Mouse (Mus musculus) midbrain, embryonic 14.5 days (tissue): ENCODE results near the gene Smad3. TPM values are rescaled to one million over a fixed set of nuclear protein-coding genes. Genes with fewer than 3 reads are reported as not detected.

Source experiments
- ATAC-seq: fragments of 200-750 bp; cut with Nextera tagmentation; 2 replicates; pipeline ENCODE4 v1.8.0; 2017; ENCODE audit warnings: moderate number of reproducible peaks, moderate library complexity; ENCODE audit not compliant: low FRiP score, low TSS enrichment
- DNase-seq: peaks from one replicate; pipeline ENCODE4 v3.0.0-alpha.2; 2015
- H3K27ac ChIP-seq: fragments of 300-500 bp; sonication (generic); replicated peaks from 2 replicates; pipeline ENCODE4 v1.5.1; 2014; ENCODE audit warnings: mild to moderate bottlenecking, low read depth, low read length, moderate library complexity
- H3K27me3 ChIP-seq: fragments of 300-500 bp; sonication (generic); 2 replicates; pipeline ENCODE4 v1.6.1; 2014; ENCODE audit warnings: low read length, control low read depth, mixed read lengths; ENCODE audit not compliant: control insufficient read depth, insufficient read depth
- H3K36me3 ChIP-seq: fragments of 300-500 bp; sonication (generic); 2 replicates; pipeline ENCODE4 v1.6.1; 2014; ENCODE audit warnings: low read length, control low read depth; ENCODE audit not compliant: control insufficient read depth, insufficient read depth
- H3K4me1 ChIP-seq: fragments of 300-500 bp; sonication (generic); 2 replicates; pipeline ENCODE4 v1.6.1; 2014; ENCODE audit warnings: mild to moderate bottlenecking, antibody characterized with exemption, low read length, control low read depth; ENCODE audit not compliant: control insufficient read depth, insufficient read depth
- H3K4me2 ChIP-seq: fragments of 300-500 bp; sonication (generic); 2 replicates; pipeline ENCODE4 v1.6.1; 2014; ENCODE audit warnings: mild to moderate bottlenecking, low read length, moderate library complexity
- H3K4me3 ChIP-seq: fragments of 300-500 bp; sonication (generic); replicated peaks from 2 replicates; pipeline ENCODE4 v1.5.1; 2014; ENCODE audit warnings: low read depth, low read length
- H3K9ac ChIP-seq: fragments of 300-500 bp; sonication (generic); replicated peaks from 2 replicates; pipeline ENCODE4 v1.6.1; 2014; ENCODE audit warnings: mild to moderate bottlenecking, low read length, moderate library complexity
- H3K9me3 ChIP-seq: fragments of 300-500 bp; sonication (generic); 2 replicates; pipeline ENCODE4 v1.6.1; 2016; ENCODE audit warnings: low read length, control low read depth, mixed read lengths; ENCODE audit not compliant: control insufficient read depth
- WGBS: fragments of 180-500 bp; shearing (Covaris S2); extraction: QIAGEN DNeasy Blood & Tissue Kit; methylation state at CpG from one replicate; pipeline ENCODE4 v1.1.7; 2014; 5-methylcytosine and 5-hydroxymethylcytosine counted together
- polyA plus RNA-seq: library from polyadenylated mRNA; unstranded; fragments of >200 nt; fragmentation: Nextera tagmentation; extraction: Ambion mirVana; gene quantifications from 2 replicates; pipeline ENCODE4 v1.2.1, GENCODE M21; 2014

The Smad3 gene
- polyA plus RNA-seq, 1 experiment from 2014 or later: 7.7 TPM

DNA sequence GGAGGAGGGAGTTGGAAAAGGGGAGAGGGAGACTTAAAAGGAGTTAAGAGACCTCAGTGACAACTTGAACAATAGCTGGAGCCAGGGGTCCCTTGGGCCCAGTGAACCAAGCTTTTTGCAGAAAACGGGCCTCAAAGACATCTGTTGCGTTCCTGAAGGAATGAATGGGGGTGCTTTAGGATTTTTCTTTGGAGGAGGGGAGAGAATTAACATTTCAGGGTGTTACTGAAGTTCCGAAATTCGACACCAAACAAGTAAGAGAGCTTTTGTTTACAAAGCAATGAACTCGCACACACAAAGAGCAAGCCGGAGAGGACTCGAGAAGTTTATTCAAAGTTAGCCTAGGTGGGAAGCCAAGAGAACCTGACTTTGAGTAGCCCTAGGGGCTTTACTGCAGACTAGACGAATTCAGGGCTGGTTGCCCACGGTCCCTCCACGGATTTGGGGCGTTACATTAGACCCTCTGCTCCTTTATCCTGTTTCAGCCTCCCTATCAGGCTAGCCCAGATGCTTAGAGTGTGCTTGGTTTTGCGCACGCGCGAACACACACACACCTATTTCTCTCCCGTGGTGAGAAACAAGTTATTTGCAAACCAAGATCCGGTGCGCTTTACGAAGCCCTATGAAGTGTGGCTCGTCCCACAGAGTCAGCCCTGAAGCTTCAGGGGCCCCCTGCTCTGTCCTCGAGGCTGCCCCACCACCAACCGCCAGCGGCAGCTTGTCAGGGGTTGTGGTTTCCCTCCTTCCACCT lies 1.0 kb upstream of the Smad3 start:
- Histone ChIP-seq H3K27ac (peak overlapping the region; percentile 77), H3K4me2 (peak overlapping the region; percentile 100), H3K27me3 (no peaks in the 10 kb centered on the region; the same call in 1 of the 2 replicates), H3K4me1 (peaks cover 39% of the 10 kb centered on the region), H3K9me3 (no peaks in the 10 kb centered on the region), H3K9ac (peak overlapping the region; percentile 57; the same call in 1 of the 2 replicates), H3K4me3 (peak overlapping the region; percentile 57), H3K36me3 (no peaks in the 10 kb centered on the region)
- DNase-seq (peak; percentile 62), ATAC-seq (no peak)
- under 1% methylated on average over 23 of the region's 23 CpGs for WGBS

DNA sequence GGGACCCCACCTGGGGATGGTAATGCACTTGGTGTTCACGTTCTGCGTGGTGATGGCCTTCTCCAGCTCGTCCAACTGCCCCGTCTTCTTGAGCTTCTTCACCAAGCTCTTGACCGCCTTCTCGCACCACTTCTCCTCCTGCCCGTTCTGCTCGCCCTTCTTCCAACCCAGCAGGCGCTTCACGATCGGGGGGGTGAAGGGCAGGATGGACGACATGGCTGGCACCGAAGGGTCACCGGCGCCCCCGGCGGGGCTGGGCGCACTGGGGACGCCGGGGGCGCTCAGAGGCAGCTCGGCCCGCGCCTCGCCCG lies 377 bp downstream of the Smad3 start:
- Histone ChIP-seq H3K4me1 (peaks cover 44% of the 10 kb centered on the region), H3K27me3 (no peaks in the 10 kb centered on the region; the same call in 1 of the 2 replicates), H3K4me2 (peak overlapping the region; percentile 100), H3K36me3 (no peaks in the 10 kb centered on the region), H3K27ac (peak overlapping the region; percentile 77), H3K9me3 (no peaks in the 10 kb centered on the region), H3K4me3 (peak overlapping the region; percentile 57), H3K9ac (peak overlapping the region; percentile 57)
- DNase-seq (no peak), ATAC-seq (no peak)
- under 1% methylated on average over 26 of the region's 26 CpGs for WGBS

DNA sequence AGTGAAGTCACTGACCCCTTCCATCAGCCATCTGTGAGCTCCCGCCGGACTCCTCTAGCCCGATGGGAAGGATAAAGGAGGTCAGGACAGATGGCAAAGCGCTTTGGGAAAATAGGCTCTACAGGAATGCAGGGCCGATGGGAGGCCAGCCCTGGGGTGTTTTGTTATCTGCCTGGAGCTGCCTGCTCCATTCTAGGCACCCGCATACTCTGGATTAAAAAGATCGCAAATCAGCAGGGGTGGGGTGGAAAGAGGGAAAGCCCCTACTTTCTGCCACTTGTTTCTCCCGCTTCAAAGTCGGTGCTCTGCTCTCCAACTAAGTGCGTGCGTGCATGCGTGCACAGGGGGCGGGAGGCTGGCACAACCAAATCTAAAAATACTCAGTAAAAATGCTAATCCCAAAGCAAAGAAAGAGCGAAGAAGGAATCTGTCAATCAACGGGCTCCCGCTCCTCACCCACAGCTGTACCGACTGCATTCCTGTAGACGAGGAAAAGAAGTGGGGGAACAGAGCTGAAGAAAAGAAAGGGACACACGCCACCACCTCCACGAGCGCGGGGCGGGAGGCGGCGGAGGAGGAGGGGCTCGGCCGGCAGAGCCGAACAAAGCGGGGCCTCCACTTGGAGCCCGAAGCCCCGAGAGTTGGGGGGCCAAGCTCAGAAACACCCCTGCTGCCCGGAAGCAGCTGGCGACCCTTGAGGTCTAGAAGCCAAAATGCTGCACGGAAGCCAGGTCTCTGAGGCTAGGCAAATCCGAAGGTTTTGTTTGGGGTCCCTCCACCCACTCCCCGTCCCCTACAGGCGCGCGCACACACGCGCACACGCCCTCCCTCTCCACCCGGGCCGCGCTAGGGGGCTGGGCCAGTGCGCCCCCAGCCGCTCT lies 973 bp downstream of the Smad3 start:
- whole genome bisulfite sequencing: under 1% methylated on average over 47 of the region's 47 CpGs
- no peaks in the 10 kb centered on the region for H3K36me3 ChIP-seq
- DNase-seq: peak; percentile 67
- H3K4me3 ChIP-seq: peak overlapping the region; percentile 57
- ATAC-seq: peak; percentile 49; the same call in 1 of the 2 replicates
- no peaks in the 10 kb centered on the region for H3K9me3 ChIP-seq
- peaks cover 44% of the 10 kb centered on the region for H3K4me1 ChIP-seq
- no peaks in the 10 kb centered on the region; the same call in 1 of the 2 replicates for H3K27me3 ChIP-seq
- peak overlapping the region; percentile 100 for H3K4me2 ChIP-seq
- peak overlapping the region; percentile 57 for H3K9ac ChIP-seq
- H3K27ac ChIP-seq: peak overlapping the region; percentile 77

DNA sequence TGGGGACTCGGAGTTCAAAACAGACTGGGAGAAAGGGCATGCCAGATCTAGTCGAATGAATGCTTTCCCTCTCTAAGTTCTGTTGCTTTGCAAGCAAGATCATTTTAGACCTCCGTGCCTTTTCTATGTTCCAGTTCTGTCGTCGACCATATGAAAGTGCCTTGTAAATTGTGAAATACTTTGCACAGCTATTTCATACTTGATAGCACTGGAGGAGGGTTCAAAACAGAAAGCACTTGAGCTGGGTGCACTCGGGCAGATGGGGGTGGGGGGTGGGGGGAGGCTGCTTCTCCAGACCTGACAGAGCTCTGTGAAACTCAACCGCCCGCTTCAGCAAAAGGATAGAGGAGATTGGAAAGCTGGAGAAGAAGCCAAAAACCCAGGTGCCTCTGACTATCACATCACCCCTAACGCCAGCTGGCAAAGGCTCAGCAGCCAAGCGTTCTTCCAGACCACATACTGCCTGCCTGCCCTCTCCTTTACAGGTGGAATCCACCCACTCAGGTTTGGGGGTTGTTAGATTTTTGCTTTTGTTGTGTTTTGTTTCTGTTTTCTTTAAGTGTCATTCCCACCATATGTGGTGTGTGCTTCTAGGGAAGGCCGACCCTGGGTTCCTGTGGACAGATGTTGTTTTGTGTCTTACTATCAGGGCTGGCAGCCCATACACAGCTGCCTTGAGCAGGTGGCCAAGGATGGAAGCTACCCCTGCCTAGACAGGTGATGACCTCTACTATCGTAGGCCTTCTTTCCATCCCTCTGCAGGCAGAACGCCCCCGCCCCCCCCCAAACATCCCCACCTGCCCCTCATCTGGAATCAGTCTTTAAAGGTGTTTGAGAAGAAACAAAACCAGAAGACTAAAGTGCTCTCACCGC lies 1.9 kb downstream of the Smad3 start:
- Histone ChIP-seq H3K9me3 (no peaks in the 10 kb centered on the region), H3K4me2 (peak overlapping the region; percentile 100), H3K9ac (peak overlapping the region; percentile 57; the same call in 1 of the 2 replicates), H3K4me1 (peaks cover 44% of the 10 kb centered on the region), H3K27me3 (no peaks in the 10 kb centered on the region; the same call in 1 of the 2 replicates), H3K27ac (no peak overlapping the region), H3K36me3 (no peaks in the 10 kb centered on the region), H3K4me3 (peak overlapping the region; percentile 57)
- 12% methylated on average over 14 of the region's 15 CpGs for WGBS
- ATAC-seq: no peak
- DNase-seq: no peak

DNA sequence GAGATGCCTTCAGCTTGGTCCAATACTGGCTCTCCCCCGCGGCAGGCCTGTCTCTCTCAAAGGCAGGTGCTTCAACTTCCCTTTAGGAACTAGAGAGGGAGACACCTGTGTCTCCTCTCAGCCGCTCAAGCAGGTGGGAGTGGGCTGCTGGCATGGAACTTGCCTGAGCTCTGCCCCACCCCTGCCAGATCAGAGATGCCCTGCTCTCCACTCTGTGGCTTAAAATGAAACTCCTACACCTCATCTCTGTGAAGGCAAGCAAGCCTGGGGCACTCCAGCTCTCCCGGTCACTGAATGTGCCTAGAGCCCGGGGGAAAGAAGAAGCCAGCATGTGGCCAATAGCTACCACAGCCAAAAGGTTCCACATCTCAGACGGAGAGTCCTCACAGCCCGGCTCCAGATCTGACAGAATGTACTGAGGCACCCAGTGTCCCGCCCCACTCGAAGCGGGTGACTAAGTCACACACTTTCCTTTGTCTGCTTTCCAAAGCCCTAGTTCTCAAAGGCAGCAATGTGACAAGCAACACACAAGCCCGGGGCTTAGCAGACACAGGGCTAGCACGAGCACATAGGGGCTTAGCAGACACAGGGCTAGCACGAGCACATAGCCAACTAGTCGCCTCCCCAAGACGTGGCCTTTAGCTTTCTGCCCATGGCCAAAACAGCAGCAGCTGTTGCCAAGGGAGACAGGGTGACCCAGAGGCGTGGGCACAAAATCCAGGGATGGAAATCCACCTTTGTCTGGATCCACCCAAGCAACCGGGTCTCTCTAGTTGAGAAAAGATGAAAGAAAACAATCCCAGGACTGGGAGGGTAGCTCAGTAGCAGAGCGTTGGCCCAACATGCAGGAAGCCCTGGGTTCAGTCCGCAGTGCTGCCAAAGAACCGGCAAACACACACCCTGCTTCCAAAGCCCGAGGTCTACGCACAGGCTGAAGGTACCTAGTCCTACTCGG lies 3.0 kb downstream of the Smad3 start:
- Histone ChIP-seq H3K4me2 (peak overlapping the region; percentile 100), H3K9me3 (no peaks in the 10 kb centered on the region), H3K27me3 (no peaks in the 10 kb centered on the region; the same call in 1 of the 2 replicates), H3K36me3 (no peaks in the 10 kb centered on the region), H3K9ac (peak overlapping the region; percentile 34; the same call in 1 of the 2 replicates), H3K27ac (peak overlapping the region; percentile 32; the same call in 1 of the 2 replicates), H3K4me1 (peaks cover 52% of the 10 kb centered on the region), H3K4me3 (peak overlapping the region; percentile 57)
- 11% methylated on average over 23 of the region's 23 CpGs for whole genome bisulfite sequencing
- ATAC-seq (no peak), DNase-seq (peak; percentile 57)

DNA sequence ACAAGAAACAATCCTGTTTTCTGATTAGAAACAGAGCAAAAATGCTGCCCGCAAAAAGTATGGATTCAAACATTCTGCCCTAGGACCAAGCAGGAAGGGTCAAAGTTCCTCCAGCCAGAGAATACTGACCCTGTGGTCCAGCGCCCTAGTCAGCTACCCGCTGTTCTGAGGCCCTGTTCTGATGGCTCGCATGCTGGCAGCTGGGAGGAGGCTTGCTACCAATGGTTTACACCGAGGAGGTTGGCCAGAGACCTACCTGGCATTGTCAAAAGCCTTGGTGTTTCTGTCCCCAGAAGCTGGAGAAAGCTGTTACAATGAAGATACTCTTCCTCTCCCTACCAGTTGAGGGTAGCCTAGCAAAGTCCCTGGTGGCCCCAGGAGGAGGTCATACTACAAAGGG lies 3.8 kb downstream of the Smad3 start:
- H3K36me3 ChIP-seq: no peaks in the 10 kb centered on the region
- ATAC-seq: no peak
- DNase-seq: no peak
- no peak overlapping the region for H3K27ac ChIP-seq
- H3K4me1 ChIP-seq: peaks cover 52% of the 10 kb centered on the region
- WGBS: 61% methylated on average over 5 of the region's 5 CpGs
- H3K4me3 ChIP-seq: no peak overlapping the region
- no peak overlapping the region; the same call in 1 of the 2 replicates for H3K4me2 ChIP-seq
- H3K9ac ChIP-seq: no peak overlapping the region
- no peaks in the 10 kb centered on the region; the same call in 1 of the 2 replicates for H3K27me3 ChIP-seq
- no peaks in the 10 kb centered on the region for H3K9me3 ChIP-seq

DNA sequence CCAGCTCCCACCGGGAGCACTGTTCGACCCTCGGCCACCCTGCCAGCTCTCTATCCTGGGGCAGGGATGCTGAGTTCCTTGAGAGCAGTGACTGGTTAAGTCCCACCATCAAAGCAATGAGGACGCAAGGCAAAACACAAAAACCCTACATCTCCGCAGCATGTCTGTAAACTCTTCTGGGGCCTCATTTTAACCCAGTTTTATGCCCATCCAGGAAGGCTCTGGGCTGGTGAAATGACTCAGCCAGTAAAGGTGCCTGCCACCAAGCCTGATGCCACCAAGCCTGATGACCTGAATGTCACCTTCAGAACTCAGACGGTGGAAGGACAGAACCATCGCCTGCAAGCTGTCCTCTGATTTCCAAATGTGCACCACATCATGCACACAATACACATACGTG lies 4.4 kb downstream of the Smad3 start:
- Histone ChIP-seq H3K4me2 (no peak overlapping the region), H3K36me3 (no peaks in the 10 kb centered on the region), H3K9ac (no peak overlapping the region), H3K4me1 (peaks cover 50% of the 10 kb centered on the region), H3K4me3 (no peak overlapping the region), H3K27ac (no peak overlapping the region), H3K9me3 (no peaks in the 10 kb centered on the region), H3K27me3 (no peaks in the 10 kb centered on the region)
- DNase-seq (no peak), ATAC-seq (no peak)
- 76% methylated on average over 8 of the region's 8 CpGs for WGBS
